Mouse (Mus musculus): Measurements from ENCODE around the gene Gas2l2.

GRCm38 (mm10) chr11:83393062-83393461 is 36.2 kb downstream of the Gas2l2 start:
- no peak for TF ChIP-seq POLR2A (IDR thresholded peaks at IDR 0.05; ENCODE audit: insufficient read depth, low read depth, low read length)
- no peak for TF ChIP-seq CTCF (IDR thresholded peaks at IDR 0.05; ENCODE audit: insufficient read depth, low read depth, low read length)
